Mouse (Mus musculus) spleen, adult 12 weeks (tissue): ENCODE results near the gene Tmem8b.
A peak's percentile ranks its signal among the peaks of the same experiment; 100 is the strongest.

ENCODE experiments used
- DNase-seq: peaks from one replicate; pipeline ENCODE4 v3.0.0; 2022; ENCODE audit warnings: low spot score

The Tmem8b gene

GRCm38 (mm10) chr4:43668782-43669427 is at the start of gene Tmem8b, which contains the start of gene Fam221b:
Gene Tmem8b, plus strand, starts transcription at chr4:43668971.
Gene Fam221b, minus strand, starts transcription at chr4:43669145.
- peak; percentile 78 for DNase-seq

- no peak for DNase-seq
Measured at GRCm38 (mm10) chr4:43620146-43620778, 48.5 kb upstream of the Tmem8b start.

- no peak for DNase-seq
Measured at GRCm38 (mm10) chr4:43629106-43629817, 39.5 kb upstream of the Tmem8b start.

DNA sequence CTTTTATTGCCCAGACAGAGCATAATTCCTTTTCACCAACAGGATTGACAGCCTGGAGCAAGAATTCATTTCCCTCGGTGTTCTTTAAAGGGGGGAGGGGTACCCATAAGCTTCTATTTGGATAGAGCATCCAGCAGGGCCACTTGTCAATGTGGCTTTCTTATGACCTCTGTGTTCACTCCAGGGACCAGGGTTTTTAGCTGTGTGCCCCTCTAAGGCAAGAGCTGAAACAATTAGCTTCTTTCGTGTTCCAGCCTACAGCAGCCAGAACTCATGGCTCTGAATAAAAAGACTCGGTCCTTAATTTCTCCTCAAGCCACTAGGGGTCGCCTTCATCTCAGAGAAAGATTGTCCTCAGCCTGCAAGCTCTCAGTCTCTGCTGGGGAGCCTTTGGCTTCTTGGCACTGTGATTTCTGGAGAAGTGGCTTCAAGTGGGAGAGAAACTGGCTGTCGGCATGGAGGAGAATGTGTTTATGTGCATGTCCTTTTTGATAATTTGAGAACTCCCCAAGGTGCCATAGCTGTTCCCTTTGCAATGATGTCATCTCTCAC is 38.7 kb upstream of the Tmem8b start:
- peak; percentile 50 for DNase-seq

DNA sequence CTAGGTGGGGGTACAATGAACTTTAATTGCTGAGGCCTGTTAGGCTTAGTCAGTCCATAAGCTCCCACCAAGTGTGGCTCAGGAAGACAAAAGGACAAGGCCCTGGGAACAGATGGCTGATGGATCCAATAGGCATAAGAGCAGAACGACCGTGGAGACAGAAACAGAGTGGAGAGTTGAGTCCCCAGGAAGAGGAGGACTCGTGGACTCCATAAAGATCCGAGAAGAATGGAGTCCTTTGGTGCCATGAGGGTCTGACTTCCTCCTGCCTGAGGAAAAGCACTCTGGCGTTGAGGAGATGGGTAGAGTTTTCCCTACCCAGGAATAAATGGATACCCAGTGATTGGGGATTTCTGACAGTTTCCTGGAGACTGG is 38.1 kb upstream of the Tmem8b start:
- no peak for DNase-seq

DNA sequence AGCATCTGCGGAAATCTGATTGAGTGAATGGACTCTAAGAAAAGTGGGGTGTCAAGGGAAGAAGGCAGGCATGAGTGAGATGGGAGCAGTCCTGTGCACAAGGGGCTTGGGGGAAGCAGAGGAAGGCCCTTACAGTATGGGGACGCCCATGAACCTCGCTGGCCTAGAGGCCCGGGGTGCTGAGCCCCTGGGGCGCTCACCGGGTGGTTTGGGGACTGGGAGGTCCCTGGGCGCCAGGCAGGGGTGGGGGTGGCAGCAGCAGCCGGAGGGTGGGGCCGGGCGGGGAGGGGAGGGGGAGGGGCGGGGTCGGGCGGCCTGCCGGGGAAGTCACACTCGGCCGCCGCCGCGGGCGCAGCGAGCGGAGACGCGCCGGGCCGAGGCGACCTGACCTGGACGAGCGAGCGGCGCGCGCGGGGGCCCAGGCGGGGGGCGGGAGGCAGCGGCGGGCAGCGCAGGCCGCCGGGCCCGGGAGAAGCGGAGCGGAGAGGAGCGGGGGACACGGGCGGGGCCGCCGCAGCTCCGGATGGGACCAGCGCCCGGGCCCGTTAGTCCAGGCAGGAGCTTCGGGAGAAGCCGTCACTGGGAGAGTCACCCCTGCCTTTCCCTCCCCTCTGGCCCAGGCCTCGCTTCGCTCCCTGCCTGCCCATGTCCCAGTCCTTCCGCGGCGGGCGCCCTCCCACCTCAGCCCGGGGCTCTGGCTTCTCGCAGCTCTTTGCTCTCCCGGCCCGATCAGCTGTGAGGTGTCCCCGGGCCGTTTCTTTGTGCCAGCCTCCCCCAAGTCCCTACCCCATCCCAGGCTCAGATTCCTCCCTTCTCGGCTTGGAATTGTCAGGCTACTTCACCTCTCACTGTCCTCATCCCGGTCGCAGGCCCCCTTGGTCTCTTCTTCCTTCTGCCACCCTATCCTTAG is 37.5 kb upstream of the Tmem8b start, which contains the start of gene Npr2:
Gene Npr2 (plus strand): TSS at position 890 of the 910 bp plus-strand sequence.
- no peak for DNase-seq

DNA sequence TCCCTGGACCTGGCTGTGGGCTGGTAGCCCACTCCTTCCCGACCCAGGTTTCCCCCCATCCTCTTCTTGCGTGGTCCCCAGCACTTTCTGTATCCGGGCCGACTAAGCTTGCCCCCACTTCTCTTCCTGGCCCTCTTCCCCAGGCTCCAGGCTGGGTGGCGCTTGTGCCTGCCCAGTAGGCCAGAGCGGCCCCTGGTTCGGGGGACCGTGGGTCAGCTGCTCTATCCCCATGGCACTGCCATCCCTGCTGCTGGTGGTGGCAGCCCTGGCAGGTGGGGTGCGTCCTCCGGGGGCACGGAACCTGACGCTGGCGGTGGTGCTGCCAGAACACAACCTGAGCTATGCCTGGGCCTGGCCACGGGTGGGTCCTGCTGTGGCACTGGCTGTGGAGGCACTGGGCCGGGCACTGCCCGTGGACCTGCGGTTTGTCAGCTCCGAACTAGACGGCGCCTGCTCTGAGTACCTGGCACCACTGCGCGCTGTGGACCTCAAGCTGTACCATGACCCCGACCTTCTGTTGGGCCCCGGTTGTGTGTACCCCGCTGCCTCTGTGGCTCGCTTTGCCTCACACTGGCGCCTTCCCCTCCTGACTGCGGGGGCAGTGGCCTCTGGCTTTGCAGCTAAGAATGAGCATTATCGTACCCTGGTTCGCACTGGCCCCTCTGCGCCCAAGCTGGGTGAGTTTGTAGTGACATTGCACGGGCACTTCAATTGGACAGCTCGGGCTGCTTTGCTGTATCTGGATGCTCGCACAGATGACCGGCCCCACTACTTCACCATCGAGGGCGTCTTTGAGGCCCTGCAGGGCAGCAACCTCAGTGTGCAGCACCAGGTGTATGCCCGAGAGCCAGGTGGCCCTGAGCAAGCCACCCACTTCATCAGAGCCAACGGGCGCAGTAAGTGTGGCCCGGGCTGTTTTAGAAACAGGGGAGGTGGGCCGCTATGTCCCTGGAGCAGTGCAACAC is 36.5 kb upstream of the Tmem8b start:
- DNase-seq, result no peak

- DNase-seq, result no peak
Measured at GRCm38 (mm10) chr4:43633296-43633695, 35.5 kb upstream of the Tmem8b start.

DNA sequence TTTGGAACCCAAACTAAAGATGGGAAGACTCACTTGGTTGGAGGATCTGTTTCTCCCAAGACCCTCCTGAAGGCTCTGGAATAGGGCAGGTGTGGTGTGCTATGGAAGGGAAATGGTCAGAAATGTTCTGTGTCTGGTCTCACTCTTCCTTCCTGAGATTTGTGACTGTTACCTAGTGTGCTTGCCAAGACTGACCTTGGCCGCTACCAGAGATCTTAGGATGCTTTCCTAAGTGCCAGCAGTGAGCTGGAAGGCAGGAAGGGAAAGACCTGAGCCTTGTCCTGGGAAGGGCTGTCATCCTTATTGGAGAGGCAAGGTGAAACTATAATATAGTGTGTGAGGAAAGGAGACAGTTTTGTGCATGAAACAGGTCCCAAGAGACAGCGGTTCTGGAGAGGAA is 35.0 kb upstream of the Tmem8b start:
- no peak for DNase-seq

DNA sequence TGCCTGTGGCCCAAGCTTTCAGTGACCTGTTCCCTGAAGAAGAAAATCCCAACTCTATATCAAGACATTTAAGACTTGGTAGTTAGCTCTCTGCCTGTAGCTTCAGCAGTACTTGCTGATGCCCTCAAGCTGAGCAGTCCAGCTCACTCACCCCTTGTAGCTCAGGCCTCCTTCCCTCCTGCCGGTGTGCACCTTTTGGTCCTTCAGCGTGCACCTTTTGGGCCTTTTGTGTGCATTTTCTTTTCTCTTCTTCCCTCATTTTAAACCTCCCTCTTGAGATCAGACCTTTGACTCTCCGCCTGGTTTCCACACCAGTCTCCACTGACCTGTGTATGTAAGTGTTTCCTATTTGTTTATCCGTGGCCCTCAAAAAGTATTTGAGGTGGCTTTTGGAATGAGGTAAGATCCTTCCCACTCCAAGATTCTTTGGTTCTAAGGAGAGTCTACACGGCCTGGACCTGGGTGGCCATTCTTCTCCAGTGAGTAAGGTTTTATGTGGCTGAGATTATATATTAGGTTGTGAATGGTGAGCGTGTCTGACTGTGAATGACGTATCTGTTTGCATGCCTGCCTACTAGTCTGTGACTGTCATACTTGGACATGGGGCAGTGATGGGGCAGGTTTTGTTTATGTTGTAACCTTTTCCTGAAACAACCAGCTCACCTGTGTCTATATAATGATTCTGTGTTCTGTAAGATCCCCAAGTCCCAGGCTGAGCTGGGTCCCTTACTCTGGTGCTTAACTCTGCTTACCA is 34.0 kb upstream of the Tmem8b start:
- DNase-seq, result no peak

DNA sequence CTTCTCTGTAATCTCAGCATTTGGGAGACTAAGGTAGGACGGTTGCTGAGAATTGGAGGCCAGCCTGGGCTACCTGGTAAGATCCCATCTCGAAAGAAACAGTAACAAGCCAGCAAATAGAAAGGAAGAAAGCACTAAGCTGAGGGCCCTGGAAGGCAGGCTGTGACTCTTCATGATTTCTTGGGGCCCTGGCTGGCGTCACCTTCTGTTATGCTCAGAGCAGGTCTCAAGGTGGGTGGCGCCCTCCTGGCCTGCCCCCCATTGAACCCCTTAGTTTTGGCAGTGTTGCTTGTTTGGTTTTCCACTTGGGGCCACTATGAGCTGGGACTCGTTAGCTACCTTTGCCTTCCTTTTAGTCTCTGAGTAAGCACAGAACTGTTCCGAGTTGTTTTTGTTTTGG is 32.0 kb upstream of the Tmem8b start:
- DNase-seq, result no peak

- no peak for DNase-seq
Measured at GRCm38 (mm10) chr4:43640076-43640475, 28.7 kb upstream of the Tmem8b start.

DNA sequence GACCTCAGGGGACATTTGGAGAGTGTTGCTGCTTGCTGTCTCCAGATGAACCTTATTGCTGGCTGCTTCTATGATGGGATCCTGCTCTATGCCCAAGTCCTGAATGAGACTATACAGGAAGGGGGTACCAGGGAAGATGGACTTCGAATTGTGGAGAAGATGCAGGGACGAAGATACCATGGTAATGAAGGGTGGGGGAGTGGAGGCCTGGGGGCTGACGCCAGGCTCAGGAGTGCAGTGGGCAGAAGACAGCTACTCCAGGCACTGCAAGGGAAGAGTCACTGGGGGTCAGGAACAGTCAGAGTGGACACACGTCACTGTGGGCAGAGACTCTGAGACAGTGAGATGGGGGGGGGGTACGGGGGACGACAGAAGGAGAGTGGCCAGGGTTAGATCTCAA is 28.3 kb upstream of the Tmem8b start:
- DNase-seq, result no peak

- DNase-seq, result no peak
Measured at GRCm38 (mm10) chr4:43649783-43650182, 19.0 kb upstream of the Tmem8b start.

DNA sequence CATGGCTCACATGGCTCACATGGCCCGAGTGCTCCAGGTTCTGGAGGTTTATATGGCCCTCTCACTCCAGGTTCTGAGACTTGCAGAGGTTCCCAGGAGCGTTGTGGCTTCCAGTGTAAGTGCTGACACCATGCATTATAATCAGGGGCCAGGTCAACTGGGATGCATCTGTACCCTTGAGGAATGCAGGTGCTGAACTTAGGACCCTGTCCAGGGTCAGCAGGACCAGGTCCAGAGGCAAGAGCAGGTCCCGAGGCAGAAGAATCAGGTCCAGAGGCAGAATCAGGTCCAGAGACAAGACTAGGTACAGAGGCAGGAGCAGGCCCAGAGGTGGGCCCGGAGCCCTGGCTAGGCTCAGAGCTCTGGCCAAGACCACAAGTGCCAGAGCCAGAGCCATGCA is 16.0 kb upstream of the Tmem8b start:
- DNase-seq, result no peak

DNA sequence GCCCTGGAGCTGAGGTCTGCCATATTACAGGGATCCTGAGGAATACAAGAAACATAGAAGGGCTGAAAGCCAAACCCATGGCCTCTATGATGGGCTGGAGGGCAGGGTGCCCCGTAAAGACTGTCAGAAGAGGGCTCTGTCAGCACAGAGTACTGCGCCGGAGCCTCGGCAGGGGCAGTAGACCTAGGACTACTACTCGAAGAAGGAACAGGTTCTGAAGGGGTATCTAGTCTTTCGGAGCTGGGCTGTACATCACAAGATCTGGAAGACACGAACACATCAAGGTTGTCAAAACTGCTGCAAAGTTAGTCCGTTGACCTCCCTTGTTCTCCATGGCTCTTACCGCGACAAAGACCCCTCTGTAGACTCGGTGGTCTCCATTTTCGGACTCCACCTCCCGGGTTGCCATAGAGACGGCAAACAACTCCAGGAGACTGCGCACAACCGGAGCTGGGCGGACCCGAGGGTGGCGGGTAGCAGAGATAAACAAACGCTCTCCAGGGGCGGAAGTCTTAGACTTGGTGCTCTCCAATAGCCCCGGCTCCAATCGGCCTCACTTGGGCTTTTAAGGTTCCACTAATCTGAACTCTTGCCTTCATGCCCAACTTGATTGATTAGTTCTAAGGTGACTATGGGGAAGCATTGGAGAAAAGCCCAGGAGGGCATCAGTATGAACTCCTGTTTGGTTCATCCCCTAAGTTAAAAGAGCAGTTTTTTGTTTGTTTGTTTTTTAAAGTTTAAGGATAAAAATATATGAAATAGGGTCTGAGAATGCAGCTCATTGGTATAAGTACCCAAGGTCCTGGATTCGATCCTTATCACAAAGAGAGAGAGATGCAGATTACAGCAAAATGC is 15.4 kb upstream of the Tmem8b start, which contains the start of gene Spag8:
Gene Spag8 (minus strand): TSS at position 434 of the 855 bp plus-strand sequence.
- no peak for DNase-seq

DNA sequence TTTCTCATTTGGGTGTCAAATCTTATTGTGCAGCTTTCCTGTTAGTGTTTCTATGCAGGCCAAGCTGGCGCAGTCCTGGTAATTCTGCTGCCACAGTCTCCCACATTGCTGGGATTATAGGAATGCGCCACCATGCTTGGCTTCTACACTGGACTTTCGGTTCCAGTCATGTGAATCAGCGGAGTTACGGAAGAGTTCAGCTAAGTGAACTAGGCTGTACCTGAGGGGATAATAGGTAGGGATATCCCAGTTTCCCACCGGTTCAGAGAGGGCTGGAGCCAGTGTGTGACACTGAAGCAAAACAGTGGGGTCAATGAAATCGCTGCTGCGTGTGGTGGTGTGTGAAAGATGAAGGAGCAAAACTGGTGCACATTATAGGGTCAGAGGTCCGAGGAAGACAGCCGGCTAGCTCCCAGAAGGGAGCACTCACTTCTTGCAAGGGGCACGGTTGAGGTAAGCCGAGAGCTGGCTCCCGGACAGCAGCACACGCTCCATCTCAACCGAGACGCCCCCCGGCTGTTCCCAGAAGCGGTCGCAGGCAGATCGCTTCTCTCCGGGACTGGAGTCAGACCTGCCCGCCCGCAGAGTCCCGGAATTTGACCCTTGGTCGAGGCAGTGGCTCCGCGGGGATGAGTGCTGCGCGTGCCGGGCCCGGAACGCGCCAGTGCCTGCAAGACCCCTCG is 13.0 kb upstream of the Tmem8b start:
- DNase-seq, result no peak
